Mouse (Mus musculus) testis, adult 2 months (tissue): ENCODE results near the gene Phldb2. TPM values are rescaled to one million over a fixed set of nuclear protein-coding genes. Genes with fewer than 3 reads are reported as not detected.
A peak's percentile ranks its signal among the peaks of the same experiment; 100 is the strongest.

Source experiments
- H3K27ac ChIP-seq: fragments of 200-500 bp; 2 replicates; pipeline ENCODE4 v1.5.1; 2012; ENCODE audit warnings: low read depth, low read length; ENCODE audit not compliant: control insufficient read depth, insufficient read depth
- H3K27me3 ChIP-seq: fragments of 200-500 bp; 2 replicates; pipeline ENCODE4 v1.6.1; 2012; ENCODE audit warnings: mild to moderate bottlenecking, low read length, moderate library complexity; ENCODE audit not compliant: control insufficient read depth, insufficient read depth
- H3K36me3 ChIP-seq: fragments of 200-500 bp; 2 replicates; pipeline ENCODE4 v1.6.1; 2012; ENCODE audit warnings: mild to moderate bottlenecking, low read length; ENCODE audit not compliant: control insufficient read depth, insufficient read depth
- H3K4me1 ChIP-seq: fragments of 200-500 bp; 2 replicates; pipeline ENCODE4 v1.6.1; 2012; ENCODE audit warnings: low read length; ENCODE audit not compliant: control insufficient read depth, insufficient read depth
- H3K4me3 ChIP-seq: fragments of 200-500 bp; 2 replicates; pipeline ENCODE4 v1.5.1; 2012; ENCODE audit warnings: low read depth, mild to moderate bottlenecking, low read length, moderate library complexity, mixed read lengths; ENCODE audit not compliant: control insufficient read depth
- CTCF ChIP-seq: fragments of 200-500 bp; IDR thresholded peaks from 2 replicates; pipeline ENCODE4 v1.5.1; 2012; ENCODE audit warnings: low read depth, mild to moderate bottlenecking, inconsistent platforms, low read length, moderate library complexity; ENCODE audit not compliant: control insufficient read depth, insufficient read depth, insufficient replicate concordance
- POLR2A ChIP-seq: fragments of 200-500 bp; IDR thresholded peaks from 2 replicates; pipeline ENCODE4 v1.6.1; 2012; ENCODE audit warnings: low read depth, mild to moderate bottlenecking, inconsistent platforms, low read length, moderate library complexity; ENCODE audit not compliant: control insufficient read depth
- polyA plus RNA-seq: library from polyadenylated mRNA; depleted of rRNA; stranded (reverse); fragments of >200 nt; gene quantifications from 2 replicates; pipeline ENCODE4 v1.2.3, GENCODE M21; 2012

Gene Phldb2
- polyA plus RNA-seq, 1 experiment = 0.65 TPM

DNA sequence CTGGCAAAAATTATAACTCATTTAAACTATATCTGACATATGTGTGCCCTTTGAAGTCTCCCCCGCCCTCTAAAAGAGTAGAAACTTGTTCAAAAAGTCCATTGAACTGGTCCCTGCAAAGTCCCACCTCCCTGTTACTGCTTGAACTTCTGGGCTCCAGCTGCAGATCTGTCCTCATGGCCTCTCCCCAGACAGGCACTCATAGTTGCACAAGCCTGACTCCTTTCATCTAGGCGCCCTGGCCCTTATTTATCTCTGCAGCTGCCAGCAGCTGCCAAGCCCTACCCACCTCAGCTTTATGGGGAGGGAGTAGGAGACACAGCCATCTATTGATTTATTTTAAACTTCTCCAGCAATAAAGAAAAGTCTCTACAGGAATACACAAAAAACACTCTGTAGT lies 143.2 kb downstream of the Phldb2 start:
- H3K4me3 ChIP-seq = no peak overlapping the region
- H3K36me3 ChIP-seq = no peaks in the 10 kb centered on the region
- TF ChIP-seq POLR2A (no peak), CTCF (no peak)
- no peaks in the 10 kb centered on the region for H3K27me3 ChIP-seq
- peaks cover 7% of the 10 kb centered on the region for H3K4me1 ChIP-seq
- H3K27ac ChIP-seq = no peak overlapping the region

DNA sequence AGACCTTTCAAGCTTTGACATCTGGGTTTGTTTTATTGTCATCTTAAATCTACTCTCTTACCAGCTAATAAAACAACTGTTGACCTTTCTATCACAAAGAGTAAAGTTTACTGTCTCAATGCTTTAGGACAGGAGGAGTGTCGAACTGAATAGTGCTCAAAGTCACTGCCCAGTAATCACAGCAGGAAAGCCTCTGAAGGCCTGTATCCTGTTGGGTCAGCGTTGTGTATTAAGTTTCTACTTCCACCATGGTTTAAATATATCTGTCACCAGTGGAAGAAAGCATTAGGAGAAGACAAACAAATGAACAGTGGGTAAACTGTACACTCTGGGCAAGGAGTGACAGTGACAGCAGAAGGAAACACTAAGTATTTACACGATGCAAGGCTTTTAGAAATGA lies 148.7 kb downstream of the Phldb2 start:
- Histone ChIP-seq H3K27ac (no peak overlapping the region), H3K36me3 (no peaks in the 10 kb centered on the region)

DNA sequence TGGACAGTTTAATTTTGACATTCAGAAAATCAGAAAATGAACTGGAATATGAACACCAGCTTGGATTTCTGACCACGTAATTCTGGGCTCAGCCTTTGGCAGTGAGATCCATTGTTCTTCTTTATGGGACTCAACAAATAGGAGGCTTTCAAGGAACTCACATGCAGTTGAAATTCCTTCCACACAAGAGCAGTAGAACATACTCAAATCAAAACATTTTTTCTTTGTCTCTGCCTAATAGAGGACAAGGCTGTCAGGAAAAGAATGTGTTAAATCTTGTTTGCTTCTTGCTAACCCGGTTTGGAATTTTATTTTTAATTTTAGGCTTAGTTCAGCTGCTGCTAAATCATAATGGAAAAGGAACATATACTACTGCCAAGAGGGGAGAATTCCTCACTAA lies 153.0 kb downstream of the Phldb2 start:
- Histone ChIP-seq H3K36me3 (no peaks in the 10 kb centered on the region), H3K27me3 (no peaks in the 10 kb centered on the region), H3K4me3 (no peak overlapping the region), H3K4me1 (no peaks in the 10 kb centered on the region), H3K27ac (no peak overlapping the region)
- no peak for TF ChIP-seq POLR2A
- no peak for TF ChIP-seq CTCF

More for the DNA sequence above, 148.7 kb downstream of the Phldb2 start:
- H3K4me1 ChIP-seq = peaks cover 7% of the 10 kb centered on the region
- TF ChIP-seq CTCF (no peak), POLR2A (no peak)
- no peaks in the 10 kb centered on the region for H3K27me3 ChIP-seq
- no peak overlapping the region for H3K4me3 ChIP-seq

DNA sequence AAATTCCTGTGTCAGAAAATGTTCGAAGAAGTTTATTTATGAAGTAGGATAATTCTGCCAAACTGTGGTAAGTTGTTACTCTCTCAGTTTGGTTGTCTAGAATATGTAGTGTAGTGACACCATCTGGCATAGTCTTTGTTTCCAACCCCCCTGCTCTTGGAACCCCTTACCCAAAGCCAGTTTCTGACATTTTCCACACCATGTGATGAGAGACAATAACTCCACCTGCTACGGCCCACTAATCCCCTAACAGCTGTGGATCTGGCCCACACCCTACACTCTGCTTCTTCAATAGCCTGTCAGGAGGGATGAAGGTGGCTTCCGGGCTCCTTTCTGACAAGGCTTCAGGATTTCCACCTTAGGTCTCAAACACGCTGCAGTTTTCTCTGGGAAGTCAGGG lies 154.2 kb downstream of the Phldb2 start:
- H3K36me3 ChIP-seq = no peaks in the 10 kb centered on the region
- no peaks in the 10 kb centered on the region for H3K27me3 ChIP-seq
- TF ChIP-seq POLR2A (no peak), CTCF (no peak)
- no peaks in the 10 kb centered on the region for H3K4me1 ChIP-seq
- no peak overlapping the region for H3K4me3 ChIP-seq
- H3K27ac ChIP-seq = no peak overlapping the region

DNA sequence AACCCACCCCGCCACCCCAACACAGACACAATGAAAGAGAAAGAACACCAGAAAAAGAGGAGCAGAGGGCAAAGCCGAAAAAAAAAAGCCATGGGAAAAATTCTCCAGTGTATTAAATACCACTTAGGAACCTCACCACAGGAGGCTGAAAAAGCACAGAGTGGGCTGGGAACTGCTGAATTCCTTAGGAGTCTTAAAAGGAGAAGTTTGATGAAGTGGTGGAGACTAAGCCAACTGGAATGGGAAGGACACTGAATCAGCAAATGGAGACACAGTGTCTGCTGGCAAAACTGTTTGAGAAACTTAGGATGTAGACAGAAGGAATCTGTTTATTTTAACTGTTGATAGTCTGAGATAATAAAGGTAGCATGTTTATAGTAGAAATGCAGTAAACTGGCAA lies 154.8 kb downstream of the Phldb2 start:
- no peak for TF ChIP-seq CTCF
- H3K4me3 ChIP-seq = no peak overlapping the region
- no peaks in the 10 kb centered on the region for H3K27me3 ChIP-seq
- 0 out of 2 replicates have a peak overlapping the region, but pooled peaks have one; percentile 30 for H3K27ac ChIP-seq
- H3K4me1 ChIP-seq = no peaks in the 10 kb centered on the region
- H3K36me3 ChIP-seq = no peaks in the 10 kb centered on the region

DNA sequence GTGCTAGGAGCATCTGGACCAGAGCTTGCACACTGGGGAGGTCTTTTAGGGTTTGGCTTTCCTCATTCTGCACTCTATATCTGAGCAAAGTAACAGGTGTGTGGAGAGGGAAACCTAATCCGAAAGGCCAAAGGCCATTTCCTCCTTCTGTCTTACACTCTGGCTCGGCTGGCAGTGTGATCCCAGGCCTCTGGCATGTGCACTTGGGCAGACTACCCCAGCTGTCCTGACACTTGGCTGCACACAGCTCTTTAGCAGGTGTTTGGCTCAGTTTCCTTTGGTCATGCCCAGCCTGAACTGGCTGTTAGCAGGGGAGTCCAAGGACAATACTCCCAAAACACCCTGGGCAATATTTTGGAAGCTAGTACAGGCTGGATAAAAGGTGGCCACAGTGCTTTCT lies 156.6 kb downstream of the Phldb2 start:
- Histone ChIP-seq H3K27ac (no peak overlapping the region), H3K4me3 (no peak overlapping the region), H3K27me3 (no peaks in the 10 kb centered on the region), H3K4me1 (no peaks in the 10 kb centered on the region), H3K36me3 (no peaks in the 10 kb centered on the region)
- TF ChIP-seq POLR2A (no peak), CTCF (no peak)

DNA sequence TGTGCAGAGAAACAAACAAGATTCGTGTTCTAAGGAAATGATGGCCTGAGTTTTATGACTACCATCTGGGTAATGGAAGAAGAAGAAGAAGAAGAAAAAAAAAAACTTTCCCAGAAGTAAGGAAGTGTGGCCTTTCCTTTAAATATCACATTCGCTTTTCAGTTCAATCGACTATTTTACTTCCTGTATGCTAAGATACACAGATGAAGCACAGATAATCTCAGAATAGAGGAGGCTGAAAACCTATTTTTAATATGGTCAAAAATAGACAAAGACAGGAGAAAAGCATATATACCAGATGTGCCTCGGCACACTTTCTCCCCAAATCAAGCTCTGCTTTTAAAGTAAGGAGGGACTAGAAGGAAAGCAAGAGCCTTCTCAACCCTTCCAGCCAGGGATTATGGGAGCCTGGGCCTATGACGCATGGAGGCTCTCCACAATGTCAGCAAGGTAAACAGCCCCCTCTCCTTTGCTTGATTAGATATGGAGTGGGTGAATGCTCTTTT lies 158.2 kb downstream of the Phldb2 start:
- TF ChIP-seq CTCF = no peak
- no peak for TF ChIP-seq POLR2A
- H3K4me3 ChIP-seq = no peak overlapping the region
- H3K27ac ChIP-seq = no peak overlapping the region
- no peaks in the 10 kb centered on the region for H3K4me1 ChIP-seq
- no peaks in the 10 kb centered on the region for H3K27me3 ChIP-seq
- no peaks in the 10 kb centered on the region for H3K36me3 ChIP-seq

DNA sequence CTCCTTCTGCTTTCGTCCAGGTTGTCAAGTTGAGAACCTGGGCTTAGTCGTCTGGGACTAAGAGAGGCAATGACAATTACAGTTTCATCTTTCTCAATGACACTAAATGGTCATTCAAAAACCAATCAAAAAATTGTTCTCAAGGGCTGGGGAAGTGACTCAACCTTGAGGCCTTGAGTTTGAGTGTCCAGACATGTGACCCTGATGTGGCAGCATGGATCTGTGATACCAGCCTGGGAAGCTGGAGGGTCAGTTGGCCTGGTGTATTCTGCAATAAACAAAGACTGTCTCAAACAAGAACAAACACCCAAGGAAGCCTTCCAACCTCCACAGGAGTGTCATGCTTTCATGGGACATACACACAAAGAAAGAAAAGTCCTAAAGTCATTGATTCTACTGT lies 160.6 kb downstream of the Phldb2 start:
- Histone ChIP-seq H3K4me3 (no peak overlapping the region), H3K27me3 (no peaks in the 10 kb centered on the region), H3K36me3 (no peaks in the 10 kb centered on the region), H3K27ac (no peak overlapping the region), H3K4me1 (no peaks in the 10 kb centered on the region)
- TF ChIP-seq CTCF (no peak), POLR2A (no peak)
